Mouse (Mus musculus) embryonic fibroblast, embryonic 13.5 days (primary cell): ENCODE measurements around the gene AY761184. TPM values are rescaled to one million over a fixed set of nuclear protein-coding genes. Genes with fewer than 3 reads are reported as not detected.
"Not testable (repeated sequence)": the region's sequence is repeated elsewhere in the genome, so short reads cannot be mapped to it uniquely, and the experiment has no call there.

Experiments used
- H3K27ac ChIP-seq: 2 replicates; pipeline ENCODE4 v1.5.1; 2012; ENCODE audit warnings: low read length, control low read depth, inconsistent platforms; ENCODE audit not compliant: insufficient read depth
- H3K4me1 ChIP-seq: 2 replicates; pipeline ENCODE4 v1.6.1; 2011; ENCODE audit warnings: low read length; ENCODE audit not compliant: control insufficient read depth, insufficient read depth
- H3K4me3 ChIP-seq: 2 replicates; pipeline ENCODE4 v1.5.1; 2011; ENCODE audit warnings: mild to moderate bottlenecking, control low read depth, low read length; ENCODE audit not compliant: insufficient read depth
- polyA plus RNA-seq: library from polyadenylated mRNA; stranded (reverse); fragments of >200 nt; gene quantifications from 2 replicates; pipeline ENCODE4 v1.2.4, GENCODE M21; 2011; ENCODE audit warnings: low read depth; ENCODE audit not compliant: missing spikeins, insufficient read length

AY761184 gene
- not detected in 2 replicates for polyA plus RNA-seq

DNA sequence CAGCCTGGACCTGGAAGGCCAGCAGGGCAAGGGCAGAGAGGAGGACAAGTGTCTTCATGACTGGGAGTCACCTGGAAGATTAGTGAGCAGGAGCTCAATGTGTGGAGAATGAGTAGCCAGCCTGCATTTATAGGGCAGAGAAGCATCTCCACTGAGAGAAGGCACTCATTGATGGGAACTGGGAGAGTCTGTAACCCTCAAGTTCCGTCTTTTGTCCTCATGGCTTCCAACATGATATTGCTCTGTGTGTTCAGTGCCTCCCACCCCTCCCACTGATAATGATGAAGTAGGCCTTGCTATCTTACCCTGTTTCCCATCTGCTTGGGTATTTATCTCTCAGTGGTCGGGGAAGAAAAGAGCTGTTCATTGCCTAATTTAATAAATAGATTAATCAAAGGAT is at the start of gene AY761184:
Gene AY761184 (minus strand): TSS at position 101 of the 400 bp plus-strand sequence.
- not testable (repeated sequence) for H3K27ac ChIP-seq, H3K4me1 ChIP-seq, H3K4me3 ChIP-seq

DNA sequence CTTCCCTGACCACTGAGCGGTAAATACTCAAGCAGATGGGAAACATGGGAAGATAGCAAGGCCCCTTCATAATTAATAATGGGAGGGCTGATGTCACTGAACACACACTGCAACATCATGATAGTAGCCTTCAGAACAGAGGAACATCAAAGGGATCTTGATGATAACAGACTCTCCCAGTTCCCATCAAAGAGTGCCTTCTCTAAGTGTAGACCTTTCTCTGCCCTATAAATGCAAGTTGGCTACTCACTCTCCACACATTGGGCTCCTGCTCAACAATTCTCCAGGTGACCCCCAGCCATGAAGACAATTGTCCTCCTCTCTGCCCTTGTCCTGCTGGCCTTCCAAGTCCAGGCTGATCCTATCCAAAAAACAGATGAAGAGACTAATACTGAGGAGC is 37.9 kb downstream of the AY761184 start, which contains the start of gene Defa34:
Gene Defa34 (plus strand): TSS at position 301 of the 400 bp plus-strand sequence.
- not testable (repeated sequence) for H3K4me1 ChIP-seq, H3K27ac ChIP-seq

DNA sequence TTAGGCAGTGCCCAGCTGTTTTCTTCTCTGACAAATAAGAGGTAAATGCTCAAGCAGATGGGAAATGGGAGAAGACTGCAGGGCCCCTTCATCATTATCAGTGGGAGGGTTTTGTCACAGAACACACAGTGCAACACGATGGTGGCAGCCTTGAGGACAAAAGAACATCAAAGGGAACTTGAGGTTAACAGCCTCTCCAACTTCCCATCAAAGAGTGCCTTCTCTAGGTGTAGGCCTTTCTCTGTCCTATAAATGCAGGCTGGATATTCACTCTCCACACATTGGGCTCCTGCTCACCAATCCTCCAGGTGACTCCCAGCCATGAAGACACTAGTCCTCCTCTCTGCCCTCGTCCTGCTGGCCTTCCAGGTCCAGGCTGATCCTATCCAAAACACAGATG is 48.0 kb downstream of the AY761184 start, which contains the start of gene Defa17:
Gene Defa17 (plus strand): TSS at position 301 of the 400 bp plus-strand sequence.
- not testable (repeated sequence) for H3K4me1 ChIP-seq, H3K27ac ChIP-seq

More for the DNA sequence above, 37.9 kb downstream of the AY761184 start, which contains the start of gene Defa34:
- not testable (repeated sequence) for H3K4me3 ChIP-seq

More for the DNA sequence above, 48.0 kb downstream of the AY761184 start, which contains the start of gene Defa17:
- H3K4me3 ChIP-seq = not testable (repeated sequence)

Other genes with a start within 250 kb of the AY761184 start
- gene Gm7849, start 247.1 kb downstream of the AY761184 start, polyA plus RNA-seq = not detected in 2 replicates
- gene Defa20, start 194.4 kb downstream of the AY761184 start, polyA plus RNA-seq = not detected in 2 replicates
- gene Defa32, start 174.6 kb downstream of the AY761184 start, polyA plus RNA-seq = not detected in 2 replicates
- not detected in 2 replicates for gene Defa37, start 138.3 kb downstream of the AY761184 start, polyA plus RNA-seq
- not detected in 2 replicates for gene Defa28, start 120.6 kb downstream of the AY761184 start, polyA plus RNA-seq
- gene Gm7861, start 109.1 kb downstream of the AY761184 start, polyA plus RNA-seq = not detected in 2 replicates
- not detected in 2 replicates for gene Defa26, start 85.5 kb downstream of the AY761184 start, polyA plus RNA-seq
- not detected in 2 replicates for gene Defa17, start 47.9 kb downstream of the AY761184 start, polyA plus RNA-seq
- not detected in 2 replicates for gene Defa34, start 37.8 kb downstream of the AY761184 start, polyA plus RNA-seq
- not detected in 2 replicates for gene Defa24, start 30.8 kb upstream of the AY761184 start, polyA plus RNA-seq
- not detected in 2 replicates for gene Defb50, start 119.9 kb upstream of the AY761184 start, polyA plus RNA-seq
- not detected in 2 replicates for gene Defb2, start 136.3 kb upstream of the AY761184 start, polyA plus RNA-seq
- not detected in 2 replicates for gene Defb10, start 155.3 kb upstream of the AY761184 start, polyA plus RNA-seq
- gene Defb9, start 181.8 kb upstream of the AY761184 start, polyA plus RNA-seq = not detected in 2 replicates
- not detected in 2 replicates for gene Defb11, start 202.8 kb upstream of the AY761184 start, polyA plus RNA-seq
- gene Defb15, start 229.1 kb upstream of the AY761184 start, polyA plus RNA-seq = not detected in 2 replicates
- gene Defb35, start 234.7 kb upstream of the AY761184 start, polyA plus RNA-seq = not detected in 2 replicates
- not detected in 2 replicates for gene Defb13, start 243.1 kb upstream of the AY761184 start, polyA plus RNA-seq